Mouse (Mus musculus) spleen, postnatal 4 days (tissue): ENCODE data around the gene Plekhh2.

ENCODE experiments used
- DNase-seq, 2 experiments: peaks; one replicate each; pipeline ENCODE4 v3.0.0; 2022; ENCODE audit warnings: low spot score in 2 of 2

Plekhh2 gene

DNA sequence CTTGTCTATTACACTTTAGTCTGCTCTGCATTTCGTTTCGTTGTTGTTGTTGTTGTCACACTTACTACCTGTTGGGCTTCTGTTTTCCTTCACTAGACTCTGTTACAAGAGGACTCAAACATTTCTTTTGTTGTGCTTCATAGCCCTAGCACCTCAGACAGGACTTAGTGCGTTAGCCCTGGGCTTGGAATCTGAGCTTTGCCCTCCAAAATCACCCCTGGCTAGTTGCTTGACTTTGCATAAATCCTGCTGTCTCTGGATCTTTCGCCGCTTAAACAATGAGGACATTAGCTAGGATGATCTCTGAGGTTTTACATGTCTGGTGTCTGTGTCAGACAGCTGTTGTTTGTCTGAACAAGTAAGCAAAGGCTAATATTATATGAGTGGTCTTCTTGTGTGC lies 62.2 kb downstream of the Plekhh2 start:
- peak in 1 of 2 experiments; percentile 38 for DNase-seq

DNA sequence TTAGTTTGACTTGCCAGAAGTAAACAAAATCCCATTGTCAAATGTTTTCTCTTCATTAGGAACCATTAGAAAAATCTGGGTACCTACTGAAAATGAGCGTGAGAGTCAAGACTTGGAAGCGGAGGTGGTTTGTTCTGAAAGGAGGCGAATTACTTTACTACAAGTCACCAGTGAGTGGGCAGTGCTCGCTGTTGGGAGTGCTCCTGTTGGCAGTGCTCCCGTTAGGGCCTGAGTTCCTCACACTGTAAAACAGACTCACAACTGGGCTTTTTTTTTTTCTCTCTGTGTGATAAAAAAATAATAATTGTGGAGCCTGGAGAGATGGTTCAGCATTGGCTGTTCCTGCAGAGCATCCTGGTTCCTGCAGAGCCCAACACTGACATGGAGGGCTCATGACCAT lies 63.4 kb downstream of the Plekhh2 start:
- DNase-seq = peak in 1 of 2 experiments; percentile 34

DNA sequence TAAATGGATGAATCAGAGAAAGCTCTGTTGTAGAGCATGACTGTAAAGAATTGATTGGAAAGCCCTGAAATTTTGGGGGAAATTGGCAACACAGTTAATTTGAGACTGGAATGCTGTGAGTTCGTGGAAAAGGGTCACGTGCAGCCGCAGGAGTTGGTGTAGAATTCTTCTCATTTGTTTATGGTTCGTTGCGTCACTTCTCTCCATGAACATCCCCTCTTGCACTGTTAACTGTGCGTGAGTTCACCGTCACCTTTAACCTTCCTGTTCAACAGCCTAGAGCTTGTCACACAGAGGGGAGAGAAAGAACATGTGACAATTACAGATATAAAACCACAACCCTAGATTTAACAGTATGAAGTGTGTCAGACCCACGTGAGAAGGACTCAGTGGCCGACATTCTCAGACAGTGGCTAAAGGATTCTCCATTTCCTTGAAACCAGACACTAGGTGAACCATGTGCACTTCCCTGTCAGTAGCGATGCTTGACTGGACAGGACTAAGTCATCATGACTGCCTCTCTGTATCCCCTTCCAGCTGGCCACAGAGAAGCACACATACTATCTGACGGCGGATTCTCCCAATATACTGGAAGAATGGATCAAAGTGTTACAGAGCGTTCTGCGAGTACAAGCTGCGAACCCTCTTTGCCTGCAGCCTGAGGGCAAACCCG lies 65.1 kb downstream of the Plekhh2 start:
- DNase-seq = no peak

DNA sequence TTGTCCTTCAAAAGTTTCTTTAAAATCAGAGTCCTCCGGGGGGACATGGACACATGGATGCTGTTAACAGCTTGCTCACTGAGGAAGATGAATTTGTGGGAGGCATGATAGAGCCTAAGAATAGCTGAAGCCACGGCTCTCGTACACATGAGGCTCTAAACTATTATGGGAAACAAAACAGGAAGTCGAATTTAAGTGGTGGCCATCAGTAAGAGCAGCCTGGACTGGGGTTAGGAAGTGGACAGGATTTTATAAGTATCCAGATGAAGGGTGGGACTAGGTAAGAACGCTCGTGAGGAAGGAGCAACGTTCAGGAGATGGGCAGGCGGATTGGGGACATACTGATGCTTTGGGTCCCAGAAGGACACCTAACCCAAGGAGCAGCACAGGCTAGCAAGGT lies 67.6 kb downstream of the Plekhh2 start:
- peak in 1 of 2 experiments; percentile 36 for DNase-seq

DNA sequence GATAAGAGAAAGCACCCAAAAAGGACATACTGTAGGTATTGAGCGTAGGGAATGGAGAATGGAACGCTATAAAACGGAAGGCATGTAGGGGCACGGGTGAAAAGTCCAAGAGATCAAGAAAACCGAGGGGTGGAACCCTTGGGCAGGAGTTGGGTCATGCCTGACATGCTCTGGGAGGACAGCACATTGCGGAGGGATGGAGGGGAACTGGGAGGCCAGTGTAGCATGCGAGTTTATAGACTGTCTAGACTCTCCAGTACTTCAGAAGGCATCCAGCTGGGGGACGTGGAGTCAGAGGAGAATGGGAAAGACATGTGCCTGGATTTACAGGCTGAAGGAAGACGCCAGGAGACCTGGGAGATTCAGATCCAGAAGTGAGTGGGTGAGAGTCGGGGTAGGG lies 68.1 kb downstream of the Plekhh2 start:
- peak in 1 of 2 experiments; percentile 55 for DNase-seq

DNA sequence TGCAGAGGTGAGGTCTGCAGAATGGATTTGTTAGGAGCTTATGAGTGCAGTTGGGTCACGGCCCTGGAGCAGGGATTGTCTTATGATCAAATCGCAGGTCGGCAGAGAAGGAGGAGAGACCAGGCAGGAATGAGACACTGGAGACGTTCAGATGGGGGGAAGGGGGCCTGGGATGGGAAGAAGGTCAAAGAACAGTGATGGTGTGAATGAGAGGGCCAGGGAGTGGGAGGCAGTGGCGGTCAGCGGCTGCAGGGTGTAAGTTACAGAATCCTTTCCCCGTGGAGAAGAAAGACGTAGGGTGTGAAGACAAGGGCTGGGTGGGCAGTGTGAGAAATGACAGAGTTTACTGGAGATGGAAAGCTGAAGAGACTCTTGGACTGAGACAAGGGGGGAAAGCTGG lies 69.1 kb downstream of the Plekhh2 start:
- peak in 1 of 2 experiments; percentile 52 for DNase-seq

DNA sequence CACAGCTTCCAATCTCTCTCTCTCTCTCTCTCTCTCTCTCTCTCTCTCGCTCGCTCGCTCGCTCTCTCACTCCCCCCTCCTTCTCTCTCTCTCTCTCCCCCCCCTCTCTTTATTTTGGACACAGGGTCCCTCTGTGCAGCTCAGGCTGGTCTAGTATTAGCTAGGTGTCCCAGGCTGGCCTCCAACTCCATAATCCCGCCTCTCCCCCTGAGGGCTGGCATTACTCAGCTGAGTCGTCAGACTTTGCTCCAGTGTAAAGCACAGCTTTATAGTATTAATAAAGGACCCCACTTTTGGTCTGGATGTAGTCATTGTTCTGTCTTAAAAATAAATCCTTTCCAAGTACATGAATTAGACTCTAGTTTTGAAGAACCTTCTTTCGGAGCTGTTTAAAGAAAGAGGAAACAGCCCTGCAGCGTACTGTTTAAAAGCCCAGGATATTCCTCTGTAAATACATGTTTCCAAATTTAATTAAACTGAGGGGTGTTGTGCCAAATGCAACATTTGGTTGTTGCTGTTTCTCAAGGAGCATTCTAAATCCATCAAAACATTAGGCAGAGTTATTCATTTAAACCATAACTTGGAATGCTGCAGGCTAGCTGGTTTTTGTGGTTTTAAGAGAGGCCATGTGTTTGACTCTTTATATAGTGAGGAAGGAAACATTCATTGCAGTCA lies 70.2 kb downstream of the Plekhh2 start:
- peak in 1 of 2 experiments; percentile 40 for DNase-seq

DNA sequence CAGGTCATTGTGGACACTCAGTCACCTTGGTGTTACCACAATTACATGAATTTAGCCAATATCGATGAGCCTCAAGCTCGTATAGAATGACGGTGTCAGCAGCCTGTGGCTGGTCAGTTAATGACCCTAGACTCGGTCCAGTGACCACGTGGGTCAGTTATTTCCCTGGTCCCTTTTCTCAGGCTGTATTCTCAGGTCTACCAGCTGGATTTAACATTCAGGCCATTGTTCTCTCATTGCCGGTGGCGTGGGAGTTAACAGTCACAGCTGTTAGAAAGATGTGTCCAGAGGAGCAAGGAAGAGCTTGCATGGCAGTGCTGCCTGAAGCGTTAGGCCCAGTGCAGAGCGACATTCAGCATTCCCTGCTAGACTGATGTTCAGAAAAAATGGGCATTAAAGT lies 72.4 kb downstream of the Plekhh2 start:
- peak in 1 of 2 experiments; percentile 44 for DNase-seq

DNA sequence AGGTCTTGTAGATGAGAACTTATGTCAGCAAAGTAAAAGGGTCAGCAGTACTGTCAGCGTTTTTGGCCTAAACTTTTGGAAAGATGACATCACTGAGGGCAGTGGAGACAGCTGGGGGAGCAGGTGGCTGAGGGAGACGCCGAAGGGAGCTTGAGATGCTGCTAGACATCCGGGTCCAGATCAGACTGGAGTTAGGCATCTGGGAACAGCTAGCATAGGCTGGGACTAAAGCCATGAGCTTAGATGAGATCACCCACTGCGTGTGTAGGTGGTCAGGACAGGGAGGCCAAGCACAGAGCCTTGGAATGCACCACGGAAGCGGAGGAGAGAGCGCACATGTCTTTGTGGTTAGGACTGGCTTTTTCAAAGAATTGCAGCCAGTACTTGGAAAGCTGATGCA lies 73.4 kb downstream of the Plekhh2 start:
- DNase-seq = peak in 1 of 2 experiments; percentile 36

DNA sequence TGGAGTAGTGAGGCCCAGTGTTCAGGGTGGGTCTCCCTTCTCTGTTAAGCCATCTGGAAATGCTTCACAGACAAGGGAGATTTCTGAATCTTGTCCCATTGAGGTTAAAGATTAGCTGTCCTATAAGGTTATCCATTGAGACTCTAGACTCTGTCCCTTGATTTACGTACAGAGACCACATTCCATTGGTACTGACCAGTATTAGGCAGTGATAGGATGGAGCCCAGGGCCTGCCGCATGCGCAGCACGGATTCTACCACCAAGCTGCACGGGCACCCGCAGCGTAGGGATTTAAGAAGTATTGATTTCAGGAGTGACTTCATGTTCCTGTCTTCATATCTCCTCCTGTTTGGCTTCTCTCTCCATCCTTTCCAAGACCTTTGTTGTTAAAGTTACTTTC lies 78.4 kb downstream of the Plekhh2 start:
- no peak for DNase-seq

DNA sequence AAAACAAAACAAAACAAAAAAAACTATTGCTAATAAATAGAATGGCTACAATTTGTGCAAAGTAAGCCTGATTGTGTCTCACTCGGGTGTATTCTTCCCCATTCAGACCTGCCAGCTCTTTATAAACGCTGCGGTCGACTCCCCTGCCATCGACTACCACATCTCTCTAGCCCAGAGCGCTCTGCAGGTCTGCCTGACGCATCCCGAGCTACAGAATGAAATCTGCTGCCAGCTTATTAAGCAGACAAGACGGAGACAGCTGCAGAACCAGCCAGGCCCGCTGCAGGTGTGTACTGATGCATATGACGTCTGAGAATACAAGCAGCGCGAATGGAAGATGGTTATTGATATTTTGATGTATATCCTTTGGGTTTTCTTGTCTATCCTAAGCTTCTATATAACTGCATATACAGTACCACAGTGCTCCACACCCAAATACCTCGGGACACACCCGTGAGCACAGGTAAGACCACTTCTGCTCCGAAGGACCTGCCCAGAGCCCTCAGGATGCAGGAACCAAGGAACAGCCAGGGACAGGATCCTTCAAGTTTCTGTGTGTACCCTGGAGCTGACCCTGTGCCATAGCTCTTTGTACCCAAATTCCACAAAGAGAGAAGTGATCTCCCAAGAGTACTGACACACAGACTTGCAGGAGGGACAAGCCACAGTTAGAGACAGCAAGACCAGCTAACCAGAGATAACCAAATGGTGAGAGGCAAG lies 79.9 kb downstream of the Plekhh2 start:
- peak in 1 of 2 experiments; percentile 43 for DNase-seq

DNA sequence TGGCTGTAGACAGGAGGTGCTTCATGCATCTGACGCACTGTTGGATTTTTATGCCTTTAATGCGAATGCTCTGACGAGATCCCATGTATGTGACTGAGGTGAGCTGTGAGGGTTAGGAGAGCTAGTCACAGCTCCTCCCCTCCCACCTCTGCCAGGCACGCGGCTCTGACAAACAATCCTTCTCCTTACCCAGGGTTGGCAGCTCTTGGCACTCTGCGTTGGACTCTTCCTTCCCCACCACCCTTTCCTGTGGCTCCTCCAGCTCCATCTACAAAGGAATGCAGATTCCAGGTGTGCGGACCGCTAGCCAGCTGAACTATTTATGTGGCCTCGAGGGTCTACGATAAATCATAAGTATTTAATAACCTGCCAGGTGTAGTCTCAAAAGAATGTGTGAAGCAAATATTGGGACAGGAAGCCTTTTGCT lies 84.3 kb downstream of the Plekhh2 start:
- DNase-seq = no peak

DNA sequence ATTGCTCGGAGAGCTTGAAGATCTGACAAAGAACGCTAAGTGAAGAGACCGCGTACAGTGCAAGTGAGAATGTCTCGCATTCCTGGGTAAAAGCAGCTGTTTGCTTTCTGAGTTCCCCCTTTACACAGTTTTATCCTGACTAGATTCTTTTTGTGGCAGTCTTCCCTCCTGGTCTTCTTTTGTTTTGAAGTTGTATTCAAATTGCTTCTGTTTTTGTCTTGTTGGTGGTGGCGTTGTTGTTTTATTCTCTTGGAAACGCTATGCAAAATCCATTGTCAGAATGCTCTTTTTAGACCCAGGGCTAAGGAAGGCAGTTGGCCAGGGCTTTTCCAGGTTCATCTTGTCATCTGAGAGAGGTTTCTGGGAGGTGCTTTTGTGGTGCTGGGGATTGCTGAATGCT lies 84.8 kb downstream of the Plekhh2 start:
- no peak for DNase-seq

DNA sequence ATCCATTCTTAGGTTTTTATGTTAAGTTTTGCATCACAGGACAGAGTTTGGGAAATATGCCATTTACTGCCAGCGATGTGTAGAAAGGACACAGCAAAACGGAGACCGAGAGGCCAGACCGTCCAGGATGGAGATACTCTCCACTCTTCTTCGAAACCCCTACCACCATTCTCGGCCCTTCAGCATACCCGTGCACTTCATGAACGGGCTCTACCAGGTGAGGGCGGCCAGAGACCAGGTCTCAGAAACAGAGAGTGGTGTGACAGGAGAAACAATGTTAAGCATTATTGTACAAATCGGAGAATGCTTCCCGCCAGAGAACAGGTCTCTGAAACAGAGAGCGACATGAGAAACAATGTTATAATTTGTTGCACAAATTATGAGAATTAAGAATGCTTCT lies 86.2 kb downstream of the Plekhh2 start:
- no peak for DNase-seq

DNA sequence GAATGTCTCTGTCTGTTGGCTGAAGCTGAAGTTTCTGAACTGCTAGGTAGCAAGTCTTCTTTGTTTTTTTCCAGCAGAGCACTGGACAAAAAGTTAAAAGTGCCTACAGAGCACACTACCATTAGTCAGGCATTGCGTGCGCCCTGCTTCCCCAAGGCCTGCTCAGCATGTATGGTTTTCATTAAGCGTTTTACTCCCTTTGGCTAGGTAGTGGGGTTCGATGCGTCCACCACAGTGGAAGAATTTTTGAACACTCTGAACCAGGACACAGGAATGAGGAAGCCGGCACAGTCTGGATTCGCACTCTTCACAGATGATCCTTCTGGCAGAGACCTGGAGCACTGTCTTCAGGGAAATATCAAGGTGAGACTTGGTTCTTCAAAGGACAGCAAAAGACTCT lies 87.2 kb downstream of the Plekhh2 start:
- no peak for DNase-seq

DNA sequence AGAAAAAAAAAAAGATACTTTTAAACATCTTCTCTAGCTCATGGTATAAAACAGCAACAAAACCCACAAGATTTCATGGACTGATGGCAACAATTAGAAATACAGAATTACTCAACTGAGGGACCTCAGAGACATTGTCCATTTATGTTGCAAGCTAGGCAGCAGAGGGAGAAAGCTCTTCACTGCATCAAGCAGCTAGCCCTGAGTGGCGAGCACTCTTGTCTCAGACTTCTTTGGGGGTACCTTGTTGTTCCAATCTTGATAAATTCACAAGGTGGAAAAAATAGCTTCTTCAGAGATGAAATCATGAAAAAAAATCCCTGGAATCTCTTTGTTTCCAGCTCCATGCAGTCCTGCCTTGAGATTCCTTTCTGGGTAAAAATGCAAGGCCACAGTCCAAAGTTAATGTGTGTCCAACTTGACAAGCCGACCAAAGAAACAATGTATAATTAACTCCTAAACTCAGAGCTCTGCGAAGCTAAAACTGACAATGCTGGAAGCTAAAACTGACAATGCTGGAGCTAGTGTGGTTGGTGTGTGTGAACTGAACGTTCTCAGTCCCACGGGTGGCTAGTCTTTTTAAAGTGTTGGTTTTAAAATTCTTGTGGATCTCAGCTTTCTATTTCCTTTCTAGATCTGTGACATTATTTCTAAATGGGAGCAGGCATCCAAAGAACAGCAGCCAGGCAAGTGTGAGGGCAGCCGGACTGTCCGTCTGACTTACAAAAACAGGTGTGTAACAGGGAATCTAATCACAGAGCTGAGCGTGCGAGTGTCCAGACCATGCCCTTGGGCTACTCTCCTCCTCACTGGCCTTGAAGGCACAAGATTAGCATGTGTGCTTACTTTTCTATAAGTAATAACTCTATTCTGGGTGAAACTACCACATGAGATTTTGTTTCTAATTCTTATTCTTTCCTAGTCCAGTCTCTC lies 88.6 kb downstream of the Plekhh2 start:
- DNase-seq = no peak

DNA sequence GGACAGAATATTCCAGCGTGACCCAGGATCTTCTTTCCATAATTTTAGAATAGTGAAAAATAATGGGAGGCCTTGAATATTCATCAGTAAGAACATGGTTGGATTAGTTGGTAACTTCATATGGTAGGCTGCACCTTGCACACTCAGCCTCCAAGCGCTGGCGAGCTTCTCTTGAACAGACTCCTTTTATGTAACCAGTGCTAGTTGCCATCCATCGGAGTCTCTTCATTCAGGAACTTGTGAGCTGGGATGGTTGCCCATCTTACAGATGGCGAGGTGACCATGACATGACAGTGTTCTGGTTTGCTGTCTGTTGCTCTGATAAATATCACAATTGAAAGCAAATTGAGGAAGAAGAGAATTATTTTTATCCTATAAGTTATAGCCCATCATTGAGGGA lies 90.1 kb downstream of the Plekhh2 start:
- DNase-seq = no peak

DNA sequence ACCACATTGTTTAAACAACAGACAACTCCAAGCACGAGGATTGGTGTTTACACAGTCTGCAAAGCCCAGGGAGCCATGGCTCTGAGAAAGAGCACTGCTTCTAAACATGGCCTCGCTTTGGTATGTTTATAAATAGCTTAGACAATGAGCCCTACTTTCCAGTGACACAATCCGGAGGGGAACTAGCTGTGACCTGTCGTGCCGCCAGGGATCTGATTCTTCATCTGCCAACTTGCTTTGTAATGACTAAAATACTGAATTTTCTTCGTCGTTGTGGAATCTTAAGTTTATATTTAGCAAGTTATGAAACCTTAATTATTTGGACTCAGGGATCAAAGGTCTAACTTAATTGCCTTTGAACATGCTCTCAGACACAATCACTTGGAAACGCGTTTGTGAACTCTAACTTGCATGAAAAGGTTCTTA lies 91.5 kb downstream of the Plekhh2 start:
- DNase-seq = no peak

DNA sequence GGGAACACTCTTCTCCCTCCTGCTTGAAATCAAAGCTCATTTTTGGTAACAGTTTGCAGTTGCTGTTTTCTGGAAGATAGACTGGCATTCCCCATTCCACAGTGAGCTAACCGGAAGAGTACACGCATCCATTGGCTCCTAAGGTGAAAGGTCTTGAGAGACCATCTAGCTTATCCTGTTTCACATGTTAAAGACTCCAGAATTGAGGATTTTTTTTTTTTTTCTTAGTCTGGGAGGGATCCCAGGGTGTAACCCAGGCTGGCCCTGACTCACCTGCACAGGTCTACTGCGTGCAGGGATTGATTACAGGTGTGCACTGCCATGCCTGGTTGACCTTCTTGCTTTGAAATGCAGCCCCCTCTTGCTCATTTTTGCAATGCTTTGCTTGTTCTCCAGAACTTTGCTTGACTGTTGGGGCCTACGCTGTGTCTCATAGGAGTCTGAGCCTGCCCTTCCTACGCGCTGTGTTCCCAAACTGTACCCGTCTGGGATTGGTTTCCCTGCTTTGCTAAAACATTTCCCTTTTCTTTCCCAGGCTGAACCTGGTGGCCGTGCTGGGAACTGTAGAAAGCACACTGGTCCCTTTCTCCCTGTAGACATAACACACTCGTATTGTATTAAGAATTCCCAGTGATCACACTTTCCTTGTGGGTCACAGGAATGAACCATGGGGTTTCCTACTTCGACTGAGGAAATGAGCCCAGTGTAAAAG lies 92.2 kb downstream of the Plekhh2 start:
- no peak for DNase-seq

DNA sequence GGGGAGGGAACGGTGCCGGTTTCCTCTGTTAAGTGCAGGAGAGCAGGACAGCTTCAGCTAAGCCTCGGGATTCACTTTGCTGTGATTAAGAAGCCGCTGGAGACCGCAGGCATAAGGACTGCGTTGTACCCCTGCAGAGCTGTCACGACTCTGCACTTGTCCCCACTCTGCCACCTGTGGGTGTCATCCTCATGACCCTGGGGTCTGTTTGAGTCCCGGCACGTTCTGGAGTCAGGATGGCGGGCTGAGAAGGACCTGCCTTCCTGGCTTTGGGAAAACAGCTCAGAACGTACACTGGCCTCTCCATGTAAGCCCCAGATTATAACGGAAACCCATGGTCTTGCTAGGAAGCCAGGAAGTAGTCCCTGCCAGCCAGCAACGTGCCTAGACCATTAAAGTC lies 95.3 kb downstream of the Plekhh2 start:
- DNase-seq = no peak

DNA sequence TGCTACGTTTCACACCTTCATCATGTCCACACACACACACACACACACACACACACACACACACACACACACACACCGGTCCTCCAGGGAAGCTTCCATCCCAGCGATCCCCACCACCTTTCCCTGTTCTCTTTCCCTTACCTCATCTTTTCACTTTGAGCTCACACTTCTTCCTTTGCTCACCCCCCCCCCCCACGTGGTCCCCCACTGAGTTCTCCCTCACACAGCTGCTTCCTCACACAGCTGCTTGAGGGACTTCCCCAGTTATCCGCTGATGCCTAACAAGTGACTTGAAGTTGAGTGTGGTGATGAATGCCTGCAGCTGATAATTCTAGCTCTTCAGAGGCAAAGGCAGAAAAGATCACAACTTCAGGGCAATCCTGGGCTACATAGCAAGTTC lies 95.9 kb downstream of the Plekhh2 start:
- DNase-seq = no peak
